Mouse (Mus musculus) olfactory bulb, adult 2 months (tissue): ENCODE data around the gene Prkar2a.

Source experiments
- CTCF ChIP-seq: fragments of 200-500 bp; IDR thresholded peaks from 2 replicates; pipeline ENCODE4 v1.5.1; 2012; ENCODE audit warnings: low read depth, mild to moderate bottlenecking, low read length, moderate library complexity; ENCODE audit not compliant: insufficient read depth
- POLR2A ChIP-seq: fragments of 200-500 bp; IDR thresholded peaks from 2 replicates; pipeline ENCODE4 v1.6.1; 2012; ENCODE audit warnings: mild to moderate bottlenecking, low read depth, low read length, moderate library complexity; ENCODE audit not compliant: insufficient read depth

DNA sequence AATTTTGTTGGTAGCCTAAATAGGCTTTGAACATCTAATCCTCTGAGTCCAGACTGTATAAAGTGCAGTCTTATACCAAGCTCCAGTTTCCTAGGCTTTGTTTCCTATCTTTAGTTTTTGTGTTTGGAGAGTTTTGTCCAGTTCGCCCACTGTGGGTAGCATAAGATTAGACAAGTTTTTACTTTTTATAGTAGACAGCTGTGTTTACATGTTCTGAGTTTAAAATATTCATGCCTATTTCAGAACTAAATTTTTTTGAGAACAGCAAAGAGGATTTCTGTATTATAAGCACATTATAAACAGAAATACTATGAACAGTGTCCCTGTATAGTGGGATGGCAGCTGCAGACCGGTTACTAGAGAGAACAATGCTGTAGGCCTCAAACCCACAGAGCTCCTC, 18.1 kb downstream of the Prkar2a start:
- TF ChIP-seq CTCF (no peak), POLR2A (no peak)
